7 mouse cellular contexts compared by ENCODE assay signal in genomic region chr12:80791571-80792444, GRCm38 (mm10). TPM values are rescaled to one million over a fixed set of nuclear protein-coding genes. Genes with fewer than 3 reads are reported as not detected.
A peak's percentile ranks its signal among the peaks of the same experiment; 100 is the strongest.
DNase-seq lines count a peak whose midpoint lies in the region; ATAC-seq and TF ChIP-seq lines count a peak whose summit lies in the region.

No protein-coding gene starts in this region.

- 0 out of 2 replicates have a peak, but pooled peaks have one; percentile 27 for ATAC-seq in erythroblast, adult 5-6 weeks (replicated peaks; ENCODE audit: low FRiP score, poor library complexity, severe bottlenecking)
- no peak for ATAC-seq in intestine, embryonic 16.5 days

- peak overlapping the region; percentile 97 for H3K9ac ChIP-seq in intestine, embryonic 16.5 days (ENCODE audit: low read depth, low read length)

- no peak for TF ChIP-seq CTCF in E14TG2a.4 (conservative IDR thresholded peaks at IDR 0.05; ENCODE audit: low read length)

- H3K27ac ChIP-seq in intestine, embryonic 16.5 days (ENCODE audit: low read length), result peak overlapping the region; percentile 96

- H3K27me3 ChIP-seq in E14TG2a.4 (ENCODE audit: insufficient read depth, low read length), result peaks cover 14% of the 10 kb centered on the region
- no peaks in the 10 kb centered on the region for H3K27me3 ChIP-seq in intestine, embryonic 16.5 days (replicated peaks; ENCODE audit: control insufficient read depth, insufficient read depth, low read length)
- no peaks in the 10 kb centered on the region for H3K27me3 ChIP-seq in megakaryocyte, embryonic 14.5 days (replicated peaks)

- DNase-seq in 416B (ENCODE audit: low read depth), result peak; percentile 80
- DNase-seq in Muller cell, postnatal 12 days (ENCODE audit: inconsistent ontology term), result no peak
- no peak for DNase-seq in layer of hippocampus, postnatal 10 days (ENCODE audit: low spot score in 2 of 2)

- no peaks in the 10 kb centered on the region for H3K9me3 ChIP-seq in E14TG2a.4 (ENCODE audit: low read length)
- no peaks in the 10 kb centered on the region for H3K9me3 ChIP-seq in intestine, embryonic 16.5 days (ENCODE audit: control insufficient read depth, low read length)
- H3K9me3 ChIP-seq in megakaryocyte, embryonic 14.5 days, result no peaks in the 10 kb centered on the region

- peak overlapping the region; percentile 97 for H3K4me3 ChIP-seq in E14TG2a.4 (replicated peaks; ENCODE audit: low read length)
- peak overlapping the region; percentile 94 for H3K4me3 ChIP-seq in intestine, embryonic 16.5 days (ENCODE audit: low read length)
- H3K4me3 ChIP-seq in megakaryocyte, embryonic 14.5 days (replicated peaks), result peak overlapping the region; percentile 98

- WGBS in intestine, embryonic 16.5 days, result 26% methylated on average over 6 of the region's 6 CpGs

- peaks cover 23% of the 10 kb centered on the region for H3K36me3 ChIP-seq in E14TG2a.4 (ENCODE audit: insufficient read depth, low read length)
- H3K36me3 ChIP-seq in intestine, embryonic 16.5 days (ENCODE audit: control insufficient read depth, insufficient read depth, low read length), result no peaks in the 10 kb centered on the region
- H3K36me3 ChIP-seq in megakaryocyte, embryonic 14.5 days (replicated peaks; ENCODE audit: low read length), result peaks cover 22% of the 10 kb centered on the region

- H3K4me2 ChIP-seq in intestine, embryonic 16.5 days (ENCODE audit: low read depth, low read length), result peak overlapping the region; percentile 77

- H3K4me1 ChIP-seq in E14TG2a.4 (replicated peaks; ENCODE audit: low read depth, low read length), result peaks cover 61% of the 10 kb centered on the region
- H3K4me1 ChIP-seq in intestine, embryonic 16.5 days (ENCODE audit: control insufficient read depth, insufficient read depth, low read length), result peaks cover 38% of the 10 kb centered on the region
- peaks cover 56% of the 10 kb centered on the region for H3K4me1 ChIP-seq in megakaryocyte, embryonic 14.5 days

RNA-seq across cellular contexts. Expression of gene Susd6, which starts 1.5 kb away (rescaled TPM):
- total RNA-seq in erythroblast, adult 5-6 weeks (2015; ENCODE audit: low replicate concordance), result 16.3 and 16.7 TPM in 2 replicates
- 32.7 and 36.2 TPM in 2 replicates for total RNA-seq in erythroblast, adult 5-6 weeks (2017; ENCODE audit: low replicate concordance)
- polyA plus RNA-seq in intestine, embryonic 16.5 days (2015; fragmentation: Nextera tagmentation; extraction: Ambion mirVana), result 16.4 and 20.0 TPM in 2 replicates
- polyA plus RNA-seq in megakaryocyte, embryonic 14.5 days (2012; ENCODE audit: insufficient read depth, low replicate concordance), result 5.9 and 6.0 TPM in 2 replicates
- 10 to 100 TPM; 36.3 to 36.5 TPM for total RNA-seq in layer of hippocampus, postnatal 10 days (2021)

RNA-seq across cellular contexts. Expression of gene Ccdc177, which starts 31.3 kb away (rescaled TPM):
- not detected in 2 replicates for total RNA-seq in erythroblast, adult 5-6 weeks (2015; ENCODE audit: low replicate concordance)
- not detected in 2 replicates for total RNA-seq in erythroblast, adult 5-6 weeks (2017; ENCODE audit: low replicate concordance)
- 0.02 and 0.09 TPM in 2 replicates for polyA plus RNA-seq in intestine, embryonic 16.5 days (2015; fragmentation: Nextera tagmentation; extraction: Ambion mirVana)
- polyA plus RNA-seq in megakaryocyte, embryonic 14.5 days (2012; ENCODE audit: insufficient read depth, low replicate concordance), result not detected in 2 replicates
- total RNA-seq in layer of hippocampus, postnatal 10 days (2021), result 10 to 100 TPM; 18.1 to 19.0 TPM

Comparison
In these comparisons a context has a peak if more than half of its experiments do, and no peak if none do; other contexts are left out.
1. RNA of gene Ccdc177, which starts 31.3 kb away (total RNA-seq): 18.1 to 19.0 TPM in layer of hippocampus, postnatal 10 days; not detected in erythroblast, adult 5-6 weeks; every median in the first group is over 10 times any median in the second.
2. Peak in every context shown above with its lines, with median percentiles within 50 percentile points of each other: H3K4me3 ChIP-seq.